Mouse (Mus musculus): ENCODE results near the gene Ddx31.

Ddx31 gene

DNA sequence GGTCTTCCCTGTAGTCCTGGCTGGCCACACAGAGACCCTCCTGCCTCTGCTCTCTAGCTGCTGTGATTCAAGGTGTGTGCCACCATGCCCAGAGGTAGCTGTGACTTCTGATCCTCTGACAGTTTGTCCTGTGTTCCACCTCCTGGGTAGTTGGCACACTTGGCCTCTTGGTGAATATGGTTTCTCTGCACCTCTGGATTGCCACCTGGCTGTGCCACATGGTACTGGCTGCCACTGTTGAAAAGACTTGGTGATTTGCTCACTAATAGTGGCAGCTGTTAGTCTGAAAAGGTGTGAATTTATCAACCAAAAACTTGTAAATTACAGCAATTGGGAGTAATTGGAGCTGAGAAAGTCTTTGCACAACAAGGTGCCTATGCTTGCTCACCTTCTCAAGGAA lies 23.7 kb downstream of the Ddx31 start:
- DNase-seq (ENCODE audit: low read depth in 2 of 2, low spot score in 2 of 2), result no peak

DNA sequence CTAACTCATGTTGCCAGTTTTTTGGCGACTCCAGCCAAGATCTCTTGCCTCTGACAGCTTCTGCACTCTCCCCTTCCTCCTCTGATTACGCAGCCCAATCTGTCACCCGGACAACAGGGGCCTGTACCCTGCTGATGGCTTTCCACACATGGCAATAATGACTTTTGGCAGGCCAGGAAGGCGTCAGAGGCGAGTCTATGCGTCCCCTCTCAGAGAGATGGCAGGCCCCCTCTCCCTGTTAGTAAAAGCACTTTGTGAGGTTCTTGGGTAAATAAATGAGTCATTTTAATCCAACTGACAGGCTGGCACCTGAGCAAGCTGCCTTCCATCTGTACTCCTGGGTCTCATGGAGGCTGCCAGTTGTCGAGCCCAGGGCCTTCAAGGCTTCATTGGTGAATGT lies 27.3 kb downstream of the Ddx31 start:
- DNase-seq (ENCODE audit: low read depth in 2 of 2, low spot score in 2 of 2), result no peak

DNA sequence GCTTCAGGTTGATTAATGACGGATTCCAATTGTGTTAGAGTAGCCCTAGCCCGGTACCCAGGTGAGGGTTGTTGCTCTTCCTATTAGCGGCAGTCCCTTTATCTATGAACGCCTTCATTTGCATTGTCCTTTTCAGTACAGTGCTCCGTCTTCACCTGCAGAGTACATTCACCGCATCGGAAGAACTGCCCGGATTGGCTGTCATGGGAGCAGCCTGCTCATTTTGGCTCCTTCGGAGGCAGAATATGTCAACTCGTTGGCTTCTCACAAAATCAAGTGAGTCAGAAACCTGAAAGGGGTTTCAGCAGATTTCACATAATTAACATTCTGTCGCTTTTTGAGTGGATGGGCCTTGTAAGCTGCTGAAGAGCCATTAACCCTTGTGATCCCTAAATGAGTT lies 35.3 kb downstream of the Ddx31 start:
- no peak for DNase-seq (ENCODE audit: low read depth in 2 of 2, low spot score in 2 of 2)

DNA sequence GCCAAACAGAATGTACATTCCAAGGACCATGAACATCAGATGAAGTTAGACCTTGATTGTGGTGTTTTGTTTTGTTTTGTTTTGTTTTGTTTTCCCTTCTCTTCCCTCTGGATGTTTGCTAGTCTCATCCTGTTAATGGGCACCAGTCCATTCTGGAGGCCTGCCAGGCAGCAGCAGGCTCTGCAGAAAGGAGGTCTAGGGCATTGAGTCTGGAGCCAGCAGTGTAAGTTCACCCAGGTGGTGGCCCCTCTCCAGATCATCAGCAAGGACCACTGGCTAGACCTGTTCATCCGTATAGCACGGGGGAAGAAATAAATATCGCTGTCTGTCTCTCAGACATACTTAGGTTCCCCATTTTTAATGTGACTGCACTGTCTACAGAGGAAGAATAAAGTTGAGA lies 41.1 kb downstream of the Ddx31 start:
- DNase-seq (ENCODE audit: low read depth in 2 of 2, low spot score in 2 of 2), result no peak

DNA sequence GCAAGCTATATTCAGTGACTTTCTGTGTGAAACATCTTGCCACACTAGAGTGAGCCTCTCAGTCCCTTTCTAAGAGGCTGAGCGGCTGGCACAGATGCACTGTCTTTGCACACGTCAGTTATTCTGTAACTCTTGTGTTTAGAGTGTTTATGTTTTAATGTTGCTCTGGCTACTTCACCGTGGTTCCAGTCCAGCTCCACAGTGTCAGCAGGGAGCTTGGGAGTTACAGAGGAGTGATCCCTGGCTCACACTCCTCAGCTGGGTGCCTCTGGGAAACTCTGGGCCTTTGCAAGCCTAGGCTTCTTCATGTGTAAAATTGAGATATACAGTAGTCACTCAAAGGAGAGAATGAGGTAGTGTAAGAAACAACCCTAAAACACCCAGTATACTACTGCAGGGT lies 41.8 kb downstream of the Ddx31 start:
- DNase-seq (ENCODE audit: low read depth in 2 of 2, low spot score in 2 of 2), result no peak

DNA sequence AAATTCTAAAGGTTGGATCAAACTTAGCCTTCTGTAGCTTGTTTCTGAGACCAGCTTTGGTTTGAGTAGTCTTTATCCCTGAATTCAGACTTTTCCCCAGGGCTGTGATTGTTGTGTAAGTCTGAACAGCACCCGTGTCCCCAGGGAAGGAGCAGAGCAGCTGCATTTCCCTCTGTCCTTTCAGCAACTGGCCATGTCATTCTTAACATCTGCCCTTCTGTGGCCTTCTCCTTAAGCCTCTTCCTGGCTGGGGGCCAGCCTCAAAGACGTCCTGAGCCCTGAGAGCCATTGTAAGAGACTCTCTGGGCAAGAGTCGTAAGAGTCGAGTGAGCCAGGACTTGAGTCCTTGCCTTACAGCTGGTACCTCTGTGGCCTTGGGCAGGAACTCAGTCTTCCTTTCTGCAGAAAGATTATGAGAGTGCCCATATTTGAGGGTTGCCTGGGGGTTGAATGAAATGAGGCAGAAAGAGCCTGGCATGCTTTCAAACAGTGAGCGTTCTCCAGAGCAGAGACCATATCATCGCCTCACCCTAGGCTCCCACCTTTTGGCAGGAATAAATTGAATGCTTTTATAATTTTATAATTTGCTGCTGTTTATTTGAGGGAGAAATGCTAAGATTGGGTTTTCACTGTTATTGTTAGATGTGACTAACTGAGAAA lies 42.8 kb downstream of the Ddx31 start:
- no peak for DNase-seq (ENCODE audit: low read depth in 2 of 2, low spot score in 2 of 2)

DNA sequence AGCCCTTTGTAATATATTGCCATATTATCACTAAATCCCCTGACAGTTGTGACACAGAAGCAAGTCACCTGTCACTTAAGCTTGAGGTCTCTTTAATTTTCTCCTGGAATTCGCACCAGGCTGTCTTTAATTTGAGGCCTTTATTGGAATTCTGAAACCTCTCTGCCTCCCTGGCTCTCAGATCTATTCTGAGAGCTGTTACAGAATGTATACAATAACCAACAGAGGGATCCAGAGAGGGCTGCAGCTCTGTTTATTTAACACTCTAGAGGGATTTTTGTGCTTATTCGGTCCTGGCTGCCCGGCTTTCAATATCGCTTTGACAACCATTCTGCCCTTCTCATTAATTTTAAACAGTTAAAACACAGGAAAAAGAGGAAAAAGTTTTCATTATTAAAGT lies 44.7 kb downstream of the Ddx31 start:
- DNase-seq (ENCODE audit: low read depth in 2 of 2, low spot score in 2 of 2), result no peak

DNA sequence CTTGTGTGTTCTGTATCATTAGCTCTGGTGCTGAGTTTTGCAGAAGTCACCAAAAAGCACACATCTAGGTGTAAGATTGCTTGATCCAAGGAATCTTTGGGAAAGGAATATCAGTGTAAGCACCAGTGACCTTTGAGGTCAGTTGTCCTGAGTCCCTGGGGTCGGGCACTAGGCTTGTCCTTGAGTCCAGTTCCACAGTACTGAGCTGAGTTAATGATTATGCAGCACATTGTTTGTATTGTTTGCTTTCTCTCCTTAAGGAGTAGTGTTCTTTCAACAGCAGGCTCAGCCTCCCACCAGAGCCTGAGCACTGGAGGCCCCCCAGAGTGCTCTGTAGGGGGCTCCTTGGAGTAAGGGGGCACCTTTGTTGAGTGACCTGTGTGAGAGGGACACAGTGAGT lies 52.6 kb downstream of the Ddx31 start:
- DNase-seq (ENCODE audit: low read depth in 2 of 2, low spot score in 2 of 2), result no peak

DNA sequence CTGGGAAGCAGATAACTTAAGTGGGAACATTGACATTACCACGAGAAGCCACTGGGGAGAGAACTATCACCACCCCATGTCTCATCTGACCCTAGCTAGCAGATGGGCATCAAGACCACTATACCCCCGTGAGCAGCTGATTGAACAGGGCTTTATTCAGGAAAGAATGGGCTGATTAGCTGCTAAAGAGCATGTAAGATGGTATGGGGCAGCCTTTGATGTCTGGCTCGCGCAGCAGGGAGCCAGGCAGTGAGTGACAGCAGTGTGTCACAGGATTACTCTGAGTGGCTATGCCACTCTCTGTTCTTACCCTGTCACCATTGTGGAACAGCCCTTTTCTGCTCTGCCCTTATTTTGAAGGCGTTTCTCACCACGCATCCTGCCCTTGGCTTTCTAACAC lies 53.3 kb downstream of the Ddx31 start:
- DNase-seq (ENCODE audit: low read depth in 2 of 2, low spot score in 2 of 2), result no peak

DNA sequence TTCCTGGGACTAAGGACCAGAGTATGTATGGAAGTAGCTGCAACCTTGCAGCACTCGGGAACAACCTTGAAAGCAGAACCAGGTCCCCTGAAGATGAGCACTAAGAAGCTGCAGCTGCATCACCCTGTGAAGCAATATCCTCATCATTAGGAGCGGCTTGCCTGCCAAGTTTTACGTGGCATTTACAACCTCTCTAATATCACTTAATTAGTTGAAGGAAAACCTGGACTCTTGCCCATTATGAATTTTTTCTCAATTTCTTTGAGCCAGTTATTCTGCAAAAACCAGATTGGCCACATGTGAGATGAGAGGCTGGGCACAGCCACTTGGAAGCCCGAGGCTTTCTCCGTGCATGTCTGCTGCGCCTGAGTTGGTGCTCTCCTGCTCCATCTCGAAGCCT lies 55.7 kb downstream of the Ddx31 start:
- no peak for DNase-seq (ENCODE audit: low read depth in 2 of 2, low spot score in 2 of 2)

DNA sequence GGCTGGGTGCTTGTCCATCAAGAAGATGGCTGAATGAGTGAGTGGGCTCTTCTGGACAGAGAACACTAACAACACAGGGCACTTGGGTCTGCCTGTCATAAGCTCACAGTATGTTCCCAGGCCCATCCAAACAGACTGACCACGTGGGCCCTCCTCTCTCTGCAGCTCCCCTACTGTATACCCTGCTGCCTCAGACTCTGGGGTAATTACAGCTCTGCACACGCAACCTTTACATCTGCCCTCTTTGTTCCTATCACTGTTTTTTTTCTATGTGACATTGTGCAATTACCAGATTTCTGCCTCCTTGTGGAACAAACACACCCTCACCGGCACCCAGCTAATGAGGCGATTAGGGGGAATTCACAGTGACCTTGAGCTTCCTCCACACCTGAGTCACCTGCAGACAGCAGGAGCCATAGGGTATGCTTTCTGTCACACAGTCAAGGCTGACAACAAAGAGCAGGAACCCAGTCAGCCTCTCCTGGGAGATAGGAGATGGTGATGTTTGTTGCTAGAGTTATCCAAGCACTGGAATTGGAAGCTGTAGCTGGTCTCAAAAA lies 57.2 kb downstream of the Ddx31 start:
- DNase-seq (ENCODE audit: low read depth in 2 of 2, low spot score in 2 of 2), result no peak

DNA sequence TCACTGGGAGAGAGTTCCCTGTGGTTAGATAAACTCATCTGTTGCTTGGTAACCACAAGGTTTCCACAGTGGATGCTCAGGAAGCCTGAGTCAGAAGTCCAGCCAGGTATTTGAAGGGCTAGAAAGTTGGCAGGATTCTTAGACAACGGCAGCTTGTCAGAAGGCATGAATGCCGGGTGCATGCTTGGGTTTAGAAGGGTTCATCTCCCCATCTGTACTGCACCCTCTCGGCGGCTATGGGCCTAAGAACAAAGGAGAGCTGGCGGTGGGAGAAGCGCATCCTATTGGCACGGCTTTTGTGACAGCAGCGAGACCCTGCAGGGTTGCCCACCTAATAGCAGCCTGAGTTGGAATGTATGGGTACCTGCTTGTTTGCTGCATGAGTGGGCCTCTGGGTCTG lies 62.1 kb downstream of the Ddx31 start:
- no peak for DNase-seq (ENCODE audit: low read depth in 2 of 2, low spot score in 2 of 2)

DNA sequence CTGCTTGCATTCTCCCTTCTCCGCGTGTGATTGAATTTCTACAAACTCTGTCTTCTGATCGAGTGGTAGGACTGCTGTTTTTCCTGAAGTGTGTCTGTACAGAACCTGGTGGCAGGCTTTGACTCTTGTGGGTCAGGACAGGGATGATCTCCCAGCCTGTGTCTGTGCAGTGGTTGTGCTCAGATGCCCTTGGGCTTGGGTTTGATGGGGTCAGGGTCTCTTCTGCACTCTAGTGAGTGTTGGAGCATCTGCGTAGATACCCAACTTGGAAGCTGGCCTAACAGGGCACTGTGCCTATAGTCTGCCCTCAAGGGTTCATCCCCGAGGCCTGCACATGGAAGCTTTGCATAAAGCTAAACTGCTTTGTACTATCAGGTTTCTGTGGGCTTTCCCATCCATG lies 63.7 kb downstream of the Ddx31 start:
- DNase-seq (ENCODE audit: low read depth in 2 of 2, low spot score in 2 of 2), result no peak

DNA sequence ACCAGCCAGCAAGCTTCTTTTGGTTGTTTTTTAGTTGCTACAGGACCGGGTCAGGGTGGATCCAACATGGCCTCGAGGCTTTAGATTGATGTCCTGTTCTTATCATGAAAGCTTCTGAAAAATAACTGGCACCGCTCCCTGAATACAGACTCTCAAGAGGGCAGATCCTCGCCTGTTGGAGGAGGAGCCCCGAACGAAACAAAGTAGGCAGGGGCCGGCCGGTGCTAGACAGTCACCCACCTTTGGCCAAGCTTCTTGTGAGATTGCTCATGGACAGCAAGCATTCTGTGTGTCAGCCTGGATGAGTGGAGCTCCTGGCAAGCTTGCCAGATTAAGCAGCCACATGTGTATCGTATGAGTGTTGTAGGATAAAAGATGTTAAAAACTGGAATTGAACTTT lies 64.6 kb downstream of the Ddx31 start:
- DNase-seq (ENCODE audit: low read depth in 2 of 2, low spot score in 2 of 2), result no peak

DNA sequence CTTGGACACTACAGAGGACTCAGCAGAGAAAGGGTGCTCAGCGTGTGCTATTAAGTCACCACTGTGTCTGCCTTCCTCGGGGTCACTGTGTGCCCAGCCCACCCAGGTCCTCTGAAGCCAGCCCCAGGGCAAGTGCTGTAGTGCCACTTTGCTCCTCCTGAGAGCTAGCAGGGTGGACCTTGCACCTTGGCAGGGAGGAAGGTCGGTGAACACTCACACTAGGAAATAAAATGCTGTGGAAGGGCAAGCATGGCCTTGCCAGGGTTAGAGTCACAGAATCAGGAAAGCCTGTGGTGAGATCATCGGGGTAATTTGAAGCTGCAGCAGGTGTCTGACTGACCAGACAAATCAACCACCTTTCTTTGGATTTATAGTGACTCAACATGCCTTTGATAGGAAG lies 65.4 kb downstream of the Ddx31 start:
- DNase-seq (ENCODE audit: low read depth in 2 of 2, low spot score in 2 of 2), result no peak

DNA sequence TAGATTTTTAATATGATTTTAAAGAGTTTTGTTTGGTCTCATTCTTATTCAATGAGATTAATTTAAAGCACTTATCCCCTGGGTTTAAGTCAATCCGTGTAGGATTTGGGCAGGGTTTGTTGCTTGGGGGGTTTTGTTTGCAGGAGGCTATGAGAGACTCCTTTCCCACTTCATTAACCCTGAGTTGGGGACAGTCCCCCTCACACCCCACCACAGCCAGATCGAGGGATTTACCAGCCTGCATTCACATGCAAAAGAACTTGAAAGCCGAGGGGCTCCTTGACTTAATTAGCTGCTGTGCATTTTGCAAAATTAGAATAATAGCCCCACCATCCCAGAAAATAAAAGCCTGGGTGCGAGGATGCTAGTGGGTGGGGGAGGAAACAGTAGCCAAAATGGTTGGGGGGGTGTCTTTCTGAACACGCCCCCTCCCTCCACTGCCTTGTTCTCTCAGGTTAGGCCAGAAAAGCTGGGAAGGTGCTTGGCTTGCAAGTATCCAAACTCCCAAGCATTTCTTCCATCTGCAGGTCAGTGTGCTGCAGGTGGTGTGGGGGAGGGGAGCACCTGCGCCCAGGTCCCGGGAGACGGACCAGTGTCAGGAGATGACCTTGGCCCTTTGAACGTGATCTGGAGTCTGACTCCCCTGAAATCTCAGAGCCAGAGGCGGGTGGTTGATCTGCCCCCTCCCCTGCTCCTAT lies 67.6 kb downstream of the Ddx31 start:
- no peak for DNase-seq (ENCODE audit: low read depth in 2 of 2, low spot score in 2 of 2)

DNA sequence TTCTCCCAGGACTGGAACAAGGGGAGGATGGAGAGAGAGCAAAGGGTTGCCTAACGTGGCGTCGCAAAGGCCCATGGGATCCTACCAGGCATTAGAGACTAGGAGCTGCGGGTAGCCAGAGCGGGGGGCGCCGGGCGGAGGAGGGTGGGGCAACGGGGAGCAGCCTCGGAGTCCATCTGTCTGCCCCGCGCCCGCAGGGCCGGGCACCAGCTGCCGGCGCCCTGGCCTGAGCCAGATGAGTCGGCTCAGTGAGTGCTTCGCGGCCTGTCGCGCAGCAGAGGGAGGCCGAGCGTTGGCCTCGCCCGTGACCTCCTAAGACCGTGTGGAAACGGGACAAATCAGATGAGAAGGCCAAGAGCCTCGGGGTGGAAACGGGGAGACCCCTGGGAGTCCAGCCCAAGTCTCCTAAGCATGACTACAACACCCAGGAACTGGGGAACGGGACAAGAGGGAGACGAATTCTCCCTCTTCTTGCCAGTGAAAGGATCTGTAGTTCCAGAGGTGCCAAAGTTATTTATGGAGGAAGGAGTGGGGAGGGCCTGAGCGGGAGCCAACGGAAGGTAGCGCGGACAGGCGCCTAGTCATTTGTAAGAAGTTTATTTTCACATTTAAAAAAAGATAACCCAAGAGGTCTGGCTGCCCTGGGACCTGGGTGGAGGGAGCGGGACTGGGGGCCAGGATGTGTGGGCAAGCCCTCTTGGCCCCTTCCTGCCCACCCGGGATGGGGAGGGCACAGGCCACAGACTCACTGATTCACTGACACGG lies 68.4 kb downstream of the Ddx31 start:
- no peak for DNase-seq (ENCODE audit: low read depth in 2 of 2, low spot score in 2 of 2)

DNA sequence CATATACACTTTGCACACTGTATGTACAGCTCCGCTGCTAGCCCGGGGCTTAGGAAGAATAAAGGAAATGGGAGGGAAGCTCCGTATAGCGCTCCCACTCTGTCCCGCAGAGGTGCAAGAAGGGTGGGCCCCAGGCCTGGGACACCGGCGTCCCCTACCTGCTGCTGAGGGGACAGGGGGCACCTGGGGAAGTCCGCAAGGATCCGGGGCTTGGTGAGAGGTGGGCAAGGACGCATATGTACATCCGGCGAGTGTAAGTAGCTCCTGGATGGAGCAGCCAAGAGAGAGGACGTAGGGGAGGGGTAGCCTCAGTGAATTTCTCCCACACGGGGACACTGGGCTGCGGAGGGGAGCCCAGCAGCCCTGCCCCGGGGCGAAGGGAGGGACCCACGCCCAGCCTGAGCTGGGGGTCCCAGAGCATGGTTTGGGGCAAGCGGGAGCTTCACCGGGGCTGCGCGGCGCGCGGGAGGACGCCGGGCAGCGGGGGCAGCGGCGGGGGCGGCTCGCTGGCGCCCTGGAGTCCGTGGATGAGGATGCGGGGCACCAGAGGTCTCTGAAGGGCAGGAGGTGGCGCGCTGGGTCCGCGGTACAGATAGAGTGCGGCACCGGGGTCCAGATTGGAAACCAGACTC lies 69.1 kb downstream of the Ddx31 start:
- DNase-seq (ENCODE audit: low read depth in 2 of 2, low spot score in 2 of 2), result no peak

DNA sequence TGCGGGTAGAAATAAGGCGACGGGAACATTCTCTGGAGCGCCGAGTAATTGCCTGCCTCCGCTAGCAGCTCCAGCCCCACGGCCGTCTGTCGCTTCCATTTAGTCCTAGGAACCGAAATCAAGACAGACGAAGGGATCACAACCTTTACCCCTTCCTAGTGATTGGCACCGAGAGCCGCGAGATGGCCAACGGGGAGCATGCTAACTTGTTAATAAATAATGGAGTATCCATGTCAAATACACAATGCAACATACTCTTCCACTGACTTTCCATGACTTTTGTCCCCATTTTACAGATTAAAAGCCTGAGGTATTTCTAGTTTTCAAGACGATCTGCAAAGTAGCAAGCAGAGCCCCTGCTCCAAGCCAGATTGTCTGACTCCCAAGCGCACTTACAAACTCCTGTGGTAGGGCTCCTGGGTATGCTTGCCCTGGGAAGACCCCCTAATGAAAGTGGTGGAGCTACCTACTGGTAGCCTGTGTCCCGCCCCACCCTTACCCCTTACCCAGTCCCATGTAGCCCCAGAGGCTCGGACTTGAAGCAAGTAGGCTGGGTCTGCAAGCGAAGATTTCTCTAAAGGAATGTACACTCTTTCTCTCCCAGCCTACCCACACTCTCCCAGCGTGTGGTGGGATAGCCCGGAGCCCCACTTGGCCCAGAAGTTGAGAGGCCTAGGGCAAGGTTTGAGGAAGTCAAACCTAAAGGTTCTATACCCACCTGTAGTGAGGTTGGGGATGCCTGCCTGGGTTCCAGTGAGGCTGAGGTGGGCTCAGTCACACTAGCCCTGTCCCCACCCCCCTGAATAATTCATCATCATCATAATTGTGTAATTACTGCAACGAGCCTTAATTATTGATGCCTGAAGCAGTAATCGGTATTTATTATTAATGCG lies 69.9 kb downstream of the Ddx31 start:
- no peak for DNase-seq (ENCODE audit: low read depth in 2 of 2, low spot score in 2 of 2)

DNA sequence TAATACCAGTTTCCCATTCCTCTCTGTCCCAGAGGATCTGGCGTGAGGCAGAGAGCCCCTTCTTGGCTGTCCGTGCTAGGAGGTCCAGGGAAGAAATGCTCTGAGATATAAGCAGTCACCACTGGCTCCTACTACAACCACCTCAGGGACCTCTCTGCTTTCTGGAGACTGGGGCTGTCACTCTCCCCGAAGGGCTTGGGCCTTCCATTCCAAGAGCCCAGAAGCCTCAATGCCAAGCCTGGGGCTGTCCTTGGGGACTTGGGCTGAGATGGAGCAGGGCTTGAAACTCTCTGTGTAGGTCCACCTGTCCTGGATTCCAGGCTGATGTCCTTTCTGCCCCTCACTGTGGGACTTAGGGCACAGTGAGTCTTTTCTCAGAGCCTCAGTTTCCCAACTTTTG lies 70.7 kb downstream of the Ddx31 start:
- DNase-seq (ENCODE audit: low read depth in 2 of 2, low spot score in 2 of 2), result no peak
